Mouse (Mus musculus): Measurements from ENCODE around the gene Rps15. TPM values are rescaled to one million over a fixed set of nuclear protein-coding genes. Genes with fewer than 3 reads are reported as not detected.
"Not testable (repeated sequence)": the region's sequence is repeated elsewhere in the genome, so short reads cannot be mapped to it uniquely, and the experiment has no call there.

The Rps15 gene
- 100 to 1,000 TPM; 733 to 857 TPM for total RNA-seq (2021)
- long read RNA-seq, transcript Rps15-202 (4 exons, 500 nt), result major isoform, 182 of 238 reads
- long read RNA-seq, transcript Rps15-201 (3 exons, 572 nt), result minor isoform, 26 of 238 reads
- long read RNA-seq, partial matches to known transcripts, result 28 of 238 reads
- long read RNA-seq, other reads (novel, unspliced or antisense), result 2 of 238 reads

- peak; percentile 92 to 95 for DNase-seq (ENCODE audit: low spot score in 2 of 2)
Observed at GRCm38 (mm10) chr10:80292251-80293146, at the start of gene Rps15. Gene Rps15 (plus strand): TSS chr10:80292453.

GRCm38 (mm10) chr10:80242607-80243006 lies 49.6 kb upstream of the Rps15 start:
- no peak for DNase-seq (ENCODE audit: low spot score in 2 of 2)

- peak in 1 of 2 experiments; percentile 39 for DNase-seq (ENCODE audit: low spot score in 2 of 2)
Observed at GRCm38 (mm10) chr10:80244791-80245399, 47.4 kb upstream of the Rps15 start.

GRCm38 (mm10) chr10:80245600-80245999 lies 46.7 kb upstream of the Rps15 start:
- peak; percentile 84 to 87 for DNase-seq (ENCODE audit: low spot score in 2 of 2)

GRCm38 (mm10) chr10:80247849-80248248 lies 44.4 kb upstream of the Rps15 start:
- no peak for DNase-seq (ENCODE audit: low spot score in 2 of 2)

GRCm38 (mm10) chr10:80248437-80248836 lies 43.8 kb upstream of the Rps15 start:
- not testable (repeated sequence) for DNase-seq (ENCODE audit: low spot score in 2 of 2)

- peak; percentile 97 to 98 for DNase-seq (ENCODE audit: low spot score in 2 of 2)
Observed at GRCm38 (mm10) chr10:80248971-80249640, 43.1 kb upstream of the Rps15 start, which contains the start of gene Ndufs7. Gene Ndufs7 (plus strand): TSS chr10:80249121.

- no peak for DNase-seq (ENCODE audit: low spot score in 2 of 2)
Observed at GRCm38 (mm10) chr10:80250059-80250458, 42.2 kb upstream of the Rps15 start.

GRCm38 (mm10) chr10:80250573-80250972 lies 41.7 kb upstream of the Rps15 start:
- DNase-seq (ENCODE audit: low spot score in 2 of 2), result no peak

GRCm38 (mm10) chr10:80252011-80252410 lies 40.2 kb upstream of the Rps15 start:
- no peak for DNase-seq (ENCODE audit: low spot score in 2 of 2)

GRCm38 (mm10) chr10:80252493-80253274 lies 39.6 kb upstream of the Rps15 start:
- DNase-seq (ENCODE audit: low spot score in 2 of 2), result no peak

GRCm38 (mm10) chr10:80253551-80253950 lies 38.7 kb upstream of the Rps15 start:
- DNase-seq (ENCODE audit: low spot score in 2 of 2), result no peak

GRCm38 (mm10) chr10:80254331-80255297 lies 37.6 kb upstream of the Rps15 start:
- no peak for DNase-seq (ENCODE audit: low spot score in 2 of 2)

GRCm38 (mm10) chr10:80255881-80256535 lies 36.2 kb upstream of the Rps15 start:
- no peak for DNase-seq (ENCODE audit: low spot score in 2 of 2)

- DNase-seq (ENCODE audit: low spot score in 2 of 2), result no peak
Observed at GRCm38 (mm10) chr10:80257936-80258335, 34.3 kb upstream of the Rps15 start.

GRCm38 (mm10) chr10:80258752-80259462 lies 33.3 kb upstream of the Rps15 start:
- DNase-seq (ENCODE audit: low spot score in 2 of 2), result no peak

- DNase-seq (ENCODE audit: low spot score in 2 of 2), result no peak
Observed at GRCm38 (mm10) chr10:80259463-80259805, 32.8 kb upstream of the Rps15 start.
